Mouse (Mus musculus): ENCODE data around the gene Syt12.

DNA sequence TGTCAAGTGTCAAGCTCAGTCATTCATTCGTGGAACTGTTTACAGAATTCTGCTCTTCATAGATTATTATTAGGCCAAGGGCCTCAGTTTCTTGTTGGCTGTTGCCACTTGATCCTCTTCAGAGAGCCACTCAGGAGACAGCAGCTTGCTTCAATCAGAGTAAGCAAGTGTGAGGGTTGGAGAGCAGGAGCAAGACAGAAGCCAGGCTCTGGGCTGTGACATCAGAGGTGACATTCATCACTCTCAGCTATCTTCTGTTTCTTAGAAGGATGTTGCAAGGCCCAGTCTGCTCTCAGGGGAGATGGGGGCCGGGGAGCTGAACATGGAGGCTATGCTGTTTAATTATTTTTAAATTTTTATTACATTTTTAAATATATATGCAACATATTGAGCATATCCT, 25.5 kb upstream of the Syt12 start:
- TF ChIP-seq POLR2A (IDR thresholded peaks at IDR 0.05; ENCODE audit: low read depth, low read length) (no peak), CTCF (IDR thresholded peaks at IDR 0.05; ENCODE audit: borderline replicate concordance, insufficient read depth, low read length) (no peak)
